Mouse (Mus musculus) heart, adult 2 months (tissue): ENCODE results near the gene Tchhl1.

Source experiments
- CTCF ChIP-seq: fragments of 200-600 bp; IDR thresholded peaks from 2 replicates; pipeline ENCODE4 v1.8.1; 2022; ENCODE audit warnings: antibody characterized with exemption, mild to moderate bottlenecking, moderate library complexity
- POLR2A ChIP-seq: fragments of 200-500 bp; IDR thresholded peaks from 2 replicates; pipeline ENCODE4 v1.6.1; 2011; ENCODE audit warnings: mild to moderate bottlenecking, low read depth, low read length, control low read depth; ENCODE audit not compliant: insufficient read depth

DNA sequence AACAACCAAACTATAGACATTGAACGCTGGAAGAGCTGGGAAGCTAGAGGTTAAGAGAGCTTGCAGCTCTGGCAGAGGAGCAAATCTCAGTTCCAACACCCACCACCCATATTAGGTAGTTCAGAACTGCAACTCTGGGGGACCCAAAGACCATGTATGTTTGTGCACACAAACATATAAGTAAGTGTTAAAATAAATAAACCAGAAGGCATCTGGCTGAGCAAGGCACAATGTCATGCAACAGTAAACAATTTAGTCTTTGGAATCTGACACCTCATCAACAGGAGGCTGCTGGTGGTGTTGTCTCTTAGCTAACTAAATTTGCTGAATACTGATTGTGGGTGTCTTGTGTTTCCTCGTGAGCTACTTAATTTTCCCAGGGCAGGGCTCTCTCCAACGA is 2.0 kb upstream of the Tchhl1 start:
- TF ChIP-seq POLR2A (no peak), CTCF (no peak)
